Mouse (Mus musculus) heart, embryonic 12.5 days (tissue): ENCODE results near the gene Por. TPM values are rescaled to one million over a fixed set of nuclear protein-coding genes. Genes with fewer than 3 reads are reported as not detected.

ENCODE experiments used
- ATAC-seq: fragments of 200-750 bp; cut with Nextera tagmentation; 2 replicates; pipeline ENCODE4 v1.8.0; 2017; ENCODE audit warnings: moderate TSS enrichment, moderate library complexity; ENCODE audit not compliant: insufficient number of reproducible peaks, low FRiP score
- H3K27ac ChIP-seq: fragments of 300-500 bp; sonication (generic); 2 replicates; pipeline ENCODE4 v1.5.1; 2016; ENCODE audit warnings: mild to moderate bottlenecking, moderate library complexity; ENCODE audit not compliant: poor library complexity, severe bottlenecking
- H3K27me3 ChIP-seq: fragments of 300-500 bp; sonication (generic); replicated peaks from 2 replicates; pipeline ENCODE4 v1.6.1; 2016; ENCODE audit warnings: mild to moderate bottlenecking, moderate library complexity
- H3K36me3 ChIP-seq: fragments of 300-500 bp; sonication (generic); 2 replicates; pipeline ENCODE4 v1.6.1; 2016; ENCODE audit warnings: mild to moderate bottlenecking, moderate library complexity
- H3K4me1 ChIP-seq: fragments of 300-500 bp; sonication (generic); replicated peaks from 2 replicates; pipeline ENCODE4 v1.6.1; 2016; ENCODE audit warnings: mild to moderate bottlenecking
- H3K4me2 ChIP-seq: fragments of 300-500 bp; sonication (generic); 2 replicates; pipeline ENCODE4 v1.6.1; 2016; ENCODE audit warnings: mild to moderate bottlenecking, moderate library complexity
- H3K4me3 ChIP-seq: fragments of 300-500 bp; sonication (generic); 2 replicates; pipeline ENCODE4 v1.5.1; 2016; ENCODE audit warnings: mild to moderate bottlenecking
- H3K9ac ChIP-seq: fragments of 300-500 bp; sonication (generic); 2 replicates; pipeline ENCODE4 v1.6.1; 2016; ENCODE audit warnings: mild to moderate bottlenecking, moderate library complexity
- H3K9me3 ChIP-seq: fragments of 300-500 bp; sonication (generic); replicated peaks from 2 replicates; pipeline ENCODE4 v1.6.1; 2016; ENCODE audit warnings: mild to moderate bottlenecking, moderate library complexity
- WGBS: fragments of 180-500 bp; shearing (Covaris S2); methylation state at CpG from one replicate; pipeline ENCODE4 v1.1.7; 2016; 5-methylcytosine and 5-hydroxymethylcytosine counted together
- polyA plus RNA-seq: library from polyadenylated mRNA; unstranded; fragments of >200 nt; fragmentation: Nextera tagmentation; extraction: Ambion mirVana; gene quantifications from 2 replicates; pipeline ENCODE4 v1.2.1, GENCODE M21; 2016

Por gene
- polyA plus RNA-seq, 1 experiment from 2014 or later, result 54.0 TPM

GRCm38 (mm10) chr5:135726641-135727346 is 57.0 kb downstream of the Por start:
- H3K27me3 ChIP-seq, result no peaks in the 10 kb centered on the region
- H3K27ac ChIP-seq, result peak overlapping the region; percentile 58
- no peak overlapping the region for H3K4me3 ChIP-seq
- no peak for ATAC-seq
- peaks cover 59% of the 10 kb centered on the region for H3K4me1 ChIP-seq
- 60% methylated on average over 2 of the region's 2 CpGs for WGBS
- H3K9ac ChIP-seq, result peak overlapping the region; percentile 46
- H3K9me3 ChIP-seq, result no peaks in the 10 kb centered on the region
- H3K4me2 ChIP-seq, result no peak overlapping the region
- H3K36me3 ChIP-seq, result peaks cover 28% of the 10 kb centered on the region

DNA sequence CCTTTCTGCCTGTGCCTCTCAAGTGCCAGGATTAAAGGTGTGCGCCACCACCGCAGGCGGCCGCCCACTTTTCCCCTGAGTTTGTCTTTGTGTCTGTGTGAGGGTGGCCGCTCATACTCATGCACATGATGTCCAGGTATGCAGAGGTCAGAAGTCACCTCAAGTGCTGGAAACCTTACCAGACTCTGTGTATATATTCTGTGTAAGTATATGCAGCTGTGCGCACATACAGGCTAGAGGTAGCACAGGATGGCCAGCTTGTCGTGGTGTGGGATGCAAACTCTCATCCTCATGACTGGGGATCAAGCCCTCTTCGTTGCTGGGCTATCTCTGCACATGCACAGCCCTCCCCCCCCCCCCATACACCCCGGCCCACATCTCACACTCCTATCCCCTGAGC is 58.0 kb downstream of the Por start:
- Histone ChIP-seq H3K27ac (no peak overlapping the region), H3K4me1 (peaks cover 48% of the 10 kb centered on the region), H3K4me3 (no peak overlapping the region), H3K9ac (no peak overlapping the region), H3K36me3 (peaks cover 39% of the 10 kb centered on the region), H3K27me3 (no peaks in the 10 kb centered on the region), H3K9me3 (no peaks in the 10 kb centered on the region), H3K4me2 (no peak overlapping the region)
- ATAC-seq, result no peak
- 85% methylated on average over 9 of the region's 9 CpGs for WGBS

DNA sequence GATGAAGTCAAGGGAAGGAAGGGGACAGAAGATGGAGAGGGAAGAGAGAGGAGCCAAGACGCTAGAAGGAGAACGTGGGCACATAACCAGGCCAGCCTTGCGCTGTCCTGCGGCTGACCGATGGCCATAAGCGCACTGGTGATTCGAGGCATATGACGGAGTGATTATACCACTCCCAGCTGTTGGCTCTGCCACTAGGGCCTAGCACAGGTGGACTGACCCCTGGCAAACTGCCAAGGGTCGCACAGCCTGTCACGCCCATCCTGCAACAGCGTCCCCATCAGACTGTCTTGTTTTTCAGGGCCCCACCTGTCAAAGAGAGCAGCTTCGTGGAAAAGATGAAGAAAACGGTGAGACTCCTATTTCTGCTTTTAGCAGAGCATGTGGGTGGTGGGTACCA is 58.5 kb downstream of the Por start:
- H3K27ac ChIP-seq, result no peak overlapping the region
- H3K9ac ChIP-seq, result no peak overlapping the region
- peaks cover 44% of the 10 kb centered on the region for H3K36me3 ChIP-seq
- peaks cover 43% of the 10 kb centered on the region for H3K4me1 ChIP-seq
- 89% methylated on average over 13 of the region's 13 CpGs for WGBS
- H3K27me3 ChIP-seq, result no peaks in the 10 kb centered on the region
- no peak overlapping the region for H3K4me3 ChIP-seq
- ATAC-seq, result no peak
- H3K4me2 ChIP-seq, result no peak overlapping the region
- no peaks in the 10 kb centered on the region for H3K9me3 ChIP-seq

- H3K4me3 ChIP-seq, result no peak overlapping the region
- WGBS, result 91% methylated on average over 13 of the region's 13 CpGs
- peaks cover 35% of the 10 kb centered on the region for H3K4me1 ChIP-seq
- H3K27me3 ChIP-seq, result no peaks in the 10 kb centered on the region
- no peaks in the 10 kb centered on the region for H3K9me3 ChIP-seq
- H3K9ac ChIP-seq, result no peak overlapping the region
- no peak overlapping the region for H3K27ac ChIP-seq
- no peak overlapping the region for H3K4me2 ChIP-seq
- peaks cover 53% of the 10 kb centered on the region for H3K36me3 ChIP-seq
- no peak for ATAC-seq
These were observed 59.5 kb downstream of the Por start for GRCm38 (mm10) chr5:135729351-135729750.

GRCm38 (mm10) chr5:135730278-135730677 is 60.4 kb downstream of the Por start:
- Histone ChIP-seq H3K27ac (no peak overlapping the region), H3K27me3 (no peaks in the 10 kb centered on the region), H3K36me3 (peaks cover 63% of the 10 kb centered on the region), H3K9ac (no peak overlapping the region), H3K4me3 (no peak overlapping the region), H3K9me3 (no peaks in the 10 kb centered on the region), H3K4me2 (no peak overlapping the region), H3K4me1 (peaks cover 26% of the 10 kb centered on the region)
- 93% methylated on average over 10 of the region's 10 CpGs for WGBS
- no peak for ATAC-seq

GRCm38 (mm10) chr5:135730916-135731315 is 61.1 kb downstream of the Por start:
- Histone ChIP-seq H3K4me2 (no peak overlapping the region), H3K9me3 (no peaks in the 10 kb centered on the region), H3K4me3 (no peak overlapping the region), H3K27ac (no peak overlapping the region), H3K9ac (no peak overlapping the region), H3K27me3 (no peaks in the 10 kb centered on the region), H3K36me3 (peaks cover 69% of the 10 kb centered on the region), H3K4me1 (peaks cover 19% of the 10 kb centered on the region)
- ATAC-seq, result no peak
- WGBS, result 92% methylated on average over 10 of the region's 10 CpGs

DNA sequence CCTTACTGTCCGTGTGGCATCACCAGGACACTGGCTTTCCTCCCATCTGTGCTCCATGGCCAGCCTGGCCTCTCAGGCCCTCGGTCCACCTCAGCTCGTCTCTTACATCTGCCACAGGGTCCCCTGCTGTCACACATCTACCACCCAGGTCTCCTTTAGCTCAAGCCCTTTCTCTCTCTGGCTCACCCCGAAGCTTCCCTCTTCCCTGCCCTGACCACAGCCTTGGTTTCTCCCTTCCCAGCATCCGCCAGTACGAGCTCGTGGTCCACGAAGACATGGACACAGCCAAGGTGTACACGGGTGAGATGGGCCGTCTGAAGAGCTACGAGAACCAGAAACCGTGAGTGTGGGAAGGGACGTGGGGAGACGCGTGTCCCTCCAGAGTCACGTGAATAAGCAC is 61.5 kb downstream of the Por start:
- no peak overlapping the region for H3K9ac ChIP-seq
- no peak overlapping the region for H3K4me2 ChIP-seq
- 91% methylated on average over 16 of the region's 16 CpGs for WGBS
- H3K4me3 ChIP-seq, result no peak overlapping the region
- H3K36me3 ChIP-seq, result peaks cover 73% of the 10 kb centered on the region
- H3K9me3 ChIP-seq, result no peaks in the 10 kb centered on the region
- H3K27me3 ChIP-seq, result no peaks in the 10 kb centered on the region
- ATAC-seq, result no peak
- no peak overlapping the region for H3K27ac ChIP-seq
- peaks cover 15% of the 10 kb centered on the region for H3K4me1 ChIP-seq

DNA sequence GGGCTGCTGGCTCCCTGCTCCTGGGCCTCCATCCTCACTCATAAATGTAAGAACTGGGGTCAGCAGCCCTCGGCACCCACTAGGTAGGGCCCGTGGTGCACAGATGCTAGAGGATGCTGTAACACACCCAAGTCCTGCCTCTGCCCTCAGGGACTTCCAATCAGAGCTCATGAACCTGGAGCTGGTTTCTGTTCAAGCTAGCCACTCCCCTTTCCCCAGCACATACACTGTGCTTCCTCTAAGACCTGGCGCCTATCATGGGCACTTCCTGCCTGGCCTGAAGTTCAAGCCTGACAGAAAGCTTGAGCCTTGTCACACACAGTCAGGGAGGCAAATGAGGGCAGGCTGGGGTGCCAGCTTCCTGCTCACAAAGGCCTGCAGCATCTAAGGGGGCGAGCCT is 63.2 kb downstream of the Por start:
- Histone ChIP-seq H3K36me3 (peaks cover 86% of the 10 kb centered on the region), H3K27me3 (no peaks in the 10 kb centered on the region), H3K4me2 (no peak overlapping the region), H3K9me3 (no peaks in the 10 kb centered on the region), H3K4me1 (peaks cover 6% of the 10 kb centered on the region; the same call in 1 of the 2 replicates), H3K9ac (no peak overlapping the region), H3K4me3 (no peak overlapping the region), H3K27ac (no peak overlapping the region)
- WGBS, result 81% methylated on average over 4 of the region's 4 CpGs
- ATAC-seq, result no peak

DNA sequence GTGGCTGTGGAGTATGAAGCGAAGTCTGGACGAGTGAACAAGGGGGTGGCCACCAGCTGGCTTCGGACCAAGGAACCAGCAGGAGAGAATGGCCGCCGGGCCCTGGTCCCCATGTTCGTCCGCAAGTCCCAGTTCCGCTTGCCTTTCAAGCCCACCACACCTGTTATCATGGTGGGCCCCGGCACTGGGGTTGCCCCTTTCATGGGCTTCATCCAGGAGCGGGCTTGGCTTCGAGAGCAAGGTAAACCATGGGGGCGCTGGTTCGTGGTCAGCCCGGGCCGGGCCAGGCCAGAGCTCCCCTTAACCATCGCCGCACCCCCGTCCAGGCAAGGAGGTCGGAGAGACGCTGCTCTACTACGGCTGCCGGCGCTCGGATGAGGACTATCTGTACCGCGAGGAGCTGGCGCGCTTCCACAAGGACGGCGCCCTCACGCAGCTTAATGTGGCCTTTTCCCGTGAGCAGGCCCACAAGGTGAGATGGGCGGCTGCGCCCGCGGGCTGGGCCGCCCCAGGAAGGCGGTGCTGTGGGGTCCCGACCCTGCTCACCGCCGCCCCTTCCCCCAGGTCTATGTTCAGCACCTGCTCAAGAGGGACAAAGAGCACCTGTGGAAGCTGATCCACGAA is 64.3 kb downstream of the Por start:
- no peak overlapping the region for H3K9ac ChIP-seq
- 85% methylated on average over 42 of the region's 42 CpGs for WGBS
- no peaks in the 10 kb centered on the region for H3K9me3 ChIP-seq
- peaks cover 9% of the 10 kb centered on the region; the same call in 1 of the 2 replicates for H3K4me1 ChIP-seq
- no peaks in the 10 kb centered on the region for H3K27me3 ChIP-seq
- no peak overlapping the region for H3K4me2 ChIP-seq
- H3K4me3 ChIP-seq, result no peak overlapping the region
- H3K36me3 ChIP-seq, result peaks cover 84% of the 10 kb centered on the region
- no peak for ATAC-seq
- no peak overlapping the region for H3K27ac ChIP-seq

- Histone ChIP-seq H3K27me3 (no peaks in the 10 kb centered on the region), H3K4me2 (no peak overlapping the region), H3K9me3 (no peaks in the 10 kb centered on the region), H3K4me3 (no peak overlapping the region), H3K27ac (no peak overlapping the region), H3K36me3 (peaks cover 74% of the 10 kb centered on the region), H3K9ac (no peak overlapping the region), H3K4me1 (peaks cover 9% of the 10 kb centered on the region; the same call in 1 of the 2 replicates)
- no peak for ATAC-seq
- WGBS, result 87% methylated on average over 13 of the region's 13 CpGs
These were observed 65.9 kb downstream of the Por start for GRCm38 (mm10) chr5:135735741-135736140.

DNA sequence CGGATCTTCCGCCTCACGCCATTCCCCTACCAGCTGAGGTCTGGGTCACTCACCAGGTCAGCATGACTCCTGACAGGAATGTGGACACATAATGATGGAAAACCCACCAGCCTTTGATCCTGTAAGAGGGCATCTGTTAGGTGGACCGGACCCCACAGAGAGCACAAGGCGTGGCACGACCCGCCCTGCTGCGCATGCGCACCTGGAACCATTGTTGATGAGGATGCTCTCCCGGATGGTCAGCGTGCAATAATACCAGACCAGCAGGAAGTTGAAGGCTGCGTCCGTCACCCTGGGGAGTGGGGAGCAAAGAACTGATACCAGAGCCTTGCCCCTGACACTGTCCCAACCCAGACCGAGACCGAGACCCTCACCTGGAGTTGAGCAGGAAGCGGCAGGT is 66.7 kb downstream of the Por start:
- Histone ChIP-seq H3K4me1 (peaks cover 9% of the 10 kb centered on the region; the same call in 1 of the 2 replicates), H3K27ac (no peak overlapping the region), H3K9ac (no peak overlapping the region), H3K27me3 (no peaks in the 10 kb centered on the region), H3K4me2 (no peak overlapping the region), H3K4me3 (no peak overlapping the region), H3K36me3 (peaks cover 74% of the 10 kb centered on the region), H3K9me3 (no peaks in the 10 kb centered on the region)
- no peak for ATAC-seq
- 92% methylated on average over 16 of the region's 16 CpGs for WGBS
